Mouse (Mus musculus): ENCODE results near the gene Xlr3a. TPM values are rescaled to one million over a fixed set of nuclear protein-coding genes. Genes with fewer than 3 reads are reported as not detected.
"Not testable (repeated sequence)": the region's sequence is repeated elsewhere in the genome, so short reads cannot be mapped to it uniquely, and the experiment has no call there.

The Xlr3a gene
- total RNA-seq (2014; rRNA removed) (5.8 and 8.3 TPM in 2 replicates), polyA plus RNA-seq (2012; rRNA removed) (1.4 TPM in 1 of 2 replicates, not detected in the other)

DNA sequence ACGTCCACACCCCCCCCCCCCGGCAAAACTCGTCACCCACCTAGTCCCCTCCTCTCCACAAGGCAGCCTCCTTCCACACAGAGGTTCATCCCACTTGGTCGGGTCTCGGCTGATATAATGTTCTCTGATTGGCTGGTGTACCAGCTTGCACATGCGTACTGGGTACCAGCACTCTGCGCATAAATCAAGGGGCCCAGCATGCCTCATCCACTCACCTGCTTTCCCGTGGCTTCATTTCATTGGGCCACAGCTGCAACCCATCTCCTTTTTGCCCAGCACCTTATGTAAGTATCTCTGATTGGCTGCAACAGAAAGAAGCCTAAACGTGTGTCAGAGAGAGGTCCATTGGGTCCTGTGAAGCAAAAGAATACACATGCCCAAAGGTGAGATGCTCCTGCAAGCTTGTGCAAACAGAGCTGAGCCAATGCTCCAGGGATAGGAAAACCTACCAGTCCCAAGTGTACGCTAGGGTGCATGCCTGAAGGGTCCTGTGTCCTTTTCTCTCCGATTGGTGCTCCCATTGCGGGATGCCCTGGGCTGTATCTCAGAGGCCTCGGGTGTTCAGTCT, at the start of gene Xlr3a:
TSS of gene Xlr3a (minus strand) at position 155 of the 568 bp plus-strand sequence.
- DNase-seq (ENCODE audit: extremely low read depth, low read depth, low spot score): peak; percentile 55
- 65% methylated on average over 13 of the region's 13 CpGs for WGBS
- not testable (repeated sequence) for H3K27ac ChIP-seq (replicated peaks; ENCODE audit: insufficient read depth, low read depth, low read length)

DNA sequence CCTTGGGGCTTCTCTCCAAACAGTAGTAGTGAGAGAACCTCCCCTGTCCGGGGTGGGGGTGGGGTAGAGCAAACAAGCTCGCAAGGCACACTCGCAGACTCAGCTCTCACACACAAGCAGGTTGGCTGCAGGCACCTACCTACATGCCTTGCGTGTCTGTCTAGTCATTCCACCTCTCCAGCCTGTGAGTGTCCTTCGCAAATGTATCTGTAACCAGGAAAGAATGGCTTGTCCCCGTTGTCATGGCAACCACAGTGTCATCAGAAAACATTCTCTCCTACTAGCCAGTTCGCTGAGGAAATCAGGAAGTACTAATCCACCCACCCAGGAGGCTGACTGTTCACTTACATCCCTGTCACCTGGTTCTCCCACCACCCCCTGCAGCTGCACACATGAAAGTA, 46.3 kb upstream of the Xlr3a start:
- H3K4me3 ChIP-seq (ENCODE audit: insufficient read depth, low read depth, low read length); H3K79me2 ChIP-seq (ENCODE audit: control insufficient read depth, insufficient read depth, low read length): not testable (repeated sequence)
- WGBS: no CpG with 5 or more reads among the region's 7 CpGs

More for the DNA sequence above, at the start of gene Xlr3a:
- H3K4me1 ChIP-seq (ENCODE audit: control insufficient read depth, insufficient read depth, low read length); H3K36me3 ChIP-seq (ENCODE audit: control insufficient read depth, insufficient read depth, low read length); H3K79me2 ChIP-seq (ENCODE audit: control insufficient read depth, insufficient read depth, low read length); H3K4me3 ChIP-seq (ENCODE audit: insufficient read depth, low read depth, low read length); H3K9ac ChIP-seq (ENCODE audit: low read depth, low read length); H3K27me3 ChIP-seq (ENCODE audit: control insufficient read depth, insufficient read depth, low read length): not testable (repeated sequence)

DNA sequence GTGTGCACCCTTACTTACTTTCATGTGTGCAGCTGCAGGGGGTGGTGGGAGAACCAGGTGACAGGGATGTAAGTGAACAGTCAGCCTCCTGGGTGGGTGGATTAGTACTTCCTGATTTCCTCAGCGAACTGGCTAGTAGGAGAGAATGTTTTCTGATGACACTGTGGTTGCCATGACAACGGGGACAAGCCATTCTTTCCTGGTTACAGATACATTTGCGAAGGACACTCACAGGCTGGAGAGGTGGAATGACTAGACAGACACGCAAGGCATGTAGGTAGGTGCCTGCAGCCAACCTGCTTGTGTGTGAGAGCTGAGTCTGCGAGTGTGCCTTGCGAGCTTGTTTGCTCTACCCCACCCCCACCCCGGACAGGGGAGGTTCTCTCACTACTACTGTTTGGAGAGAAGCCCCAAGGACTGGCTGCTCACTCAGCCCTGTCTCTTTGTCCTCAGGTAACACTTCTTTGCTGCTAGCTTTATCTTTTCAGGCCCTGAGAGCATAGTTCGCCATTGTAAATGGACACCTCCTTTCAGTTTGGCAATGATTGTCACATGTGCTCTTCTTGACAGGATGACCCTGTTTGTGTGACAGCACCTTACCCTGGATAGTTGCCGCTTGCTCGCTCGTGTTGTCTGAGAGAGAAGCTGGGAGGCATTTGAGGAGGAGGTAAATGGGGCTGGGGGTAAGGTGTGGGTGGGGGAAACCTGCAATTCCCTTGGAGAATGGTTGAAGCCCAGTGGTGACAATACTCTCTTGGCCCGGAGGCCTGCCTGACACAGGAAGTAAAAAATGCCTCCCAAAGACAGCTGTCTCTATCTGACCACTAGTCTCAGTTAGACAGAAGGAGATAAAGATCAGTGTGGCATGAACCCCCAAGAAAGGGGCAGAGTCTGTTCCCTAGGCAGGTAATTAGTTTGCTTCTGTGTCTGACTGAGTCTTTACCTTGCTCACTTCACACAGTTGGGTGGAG, 26.2 kb upstream of the Xlr3a start:
- not testable (repeated sequence) for H3K36me3 ChIP-seq (ENCODE audit: control insufficient read depth, insufficient read depth, low read length); H3K79me2 ChIP-seq (ENCODE audit: control insufficient read depth, insufficient read depth, low read length); H3K4me1 ChIP-seq (ENCODE audit: control insufficient read depth, insufficient read depth, low read length); H3K27ac ChIP-seq (replicated peaks; ENCODE audit: insufficient read depth, low read depth, low read length); H3K27me3 ChIP-seq (ENCODE audit: control insufficient read depth, insufficient read depth, low read length); H3K4me3 ChIP-seq (ENCODE audit: insufficient read depth, low read depth, low read length); H3K9ac ChIP-seq (ENCODE audit: low read depth, low read length); DNase-seq (ENCODE audit: extremely low read depth, low read depth, low spot score)
- WGBS: no CpG with 5 or more reads among the region's 12 CpGs

More for the DNA sequence above, 46.3 kb upstream of the Xlr3a start:
- DNase-seq (ENCODE audit: extremely low read depth, low read depth, low spot score); H3K27ac ChIP-seq (replicated peaks; ENCODE audit: insufficient read depth, low read depth, low read length); H3K36me3 ChIP-seq (ENCODE audit: control insufficient read depth, insufficient read depth, low read length); H3K27me3 ChIP-seq (ENCODE audit: control insufficient read depth, insufficient read depth, low read length); H3K9ac ChIP-seq (ENCODE audit: low read depth, low read length); H3K4me1 ChIP-seq (ENCODE audit: control insufficient read depth, insufficient read depth, low read length): not testable (repeated sequence)

DNA sequence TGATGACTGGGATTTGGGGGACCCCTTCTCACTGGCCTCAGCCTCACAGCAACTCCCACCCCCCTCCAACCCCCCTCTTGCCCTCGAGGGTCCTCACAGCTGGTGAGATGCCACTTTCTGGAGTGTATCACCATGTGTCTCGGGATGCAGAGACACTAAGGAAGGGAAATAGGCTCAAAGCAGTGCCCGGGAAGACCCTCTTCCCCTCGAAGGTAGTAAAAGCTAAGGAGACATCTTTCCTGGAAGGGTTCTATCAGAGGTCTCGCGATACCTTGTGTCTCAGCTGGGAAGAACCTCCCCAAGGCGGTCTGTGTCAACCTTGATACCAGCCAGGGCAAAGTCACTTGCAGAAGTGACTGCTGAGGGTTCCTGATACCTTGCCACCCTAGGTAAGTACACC, 19.9 kb upstream of the Xlr3a start, which contains the start of gene Gm14685:
TSS of gene Gm14685 (plus strand) at position 301 of the 400 bp plus-strand sequence.
- not testable (repeated sequence) for H3K4me3 ChIP-seq (ENCODE audit: insufficient read depth, low read depth, low read length); H3K9ac ChIP-seq (ENCODE audit: low read depth, low read length); H3K27ac ChIP-seq (replicated peaks; ENCODE audit: insufficient read depth, low read depth, low read length); H3K27me3 ChIP-seq (ENCODE audit: control insufficient read depth, insufficient read depth, low read length); H3K36me3 ChIP-seq (ENCODE audit: control insufficient read depth, insufficient read depth, low read length); H3K4me1 ChIP-seq (ENCODE audit: control insufficient read depth, insufficient read depth, low read length); H3K79me2 ChIP-seq (ENCODE audit: control insufficient read depth, insufficient read depth, low read length); DNase-seq (ENCODE audit: extremely low read depth, low read depth, low spot score)
- no CpG with 5 or more reads among the region's 7 CpGs for WGBS

DNA sequence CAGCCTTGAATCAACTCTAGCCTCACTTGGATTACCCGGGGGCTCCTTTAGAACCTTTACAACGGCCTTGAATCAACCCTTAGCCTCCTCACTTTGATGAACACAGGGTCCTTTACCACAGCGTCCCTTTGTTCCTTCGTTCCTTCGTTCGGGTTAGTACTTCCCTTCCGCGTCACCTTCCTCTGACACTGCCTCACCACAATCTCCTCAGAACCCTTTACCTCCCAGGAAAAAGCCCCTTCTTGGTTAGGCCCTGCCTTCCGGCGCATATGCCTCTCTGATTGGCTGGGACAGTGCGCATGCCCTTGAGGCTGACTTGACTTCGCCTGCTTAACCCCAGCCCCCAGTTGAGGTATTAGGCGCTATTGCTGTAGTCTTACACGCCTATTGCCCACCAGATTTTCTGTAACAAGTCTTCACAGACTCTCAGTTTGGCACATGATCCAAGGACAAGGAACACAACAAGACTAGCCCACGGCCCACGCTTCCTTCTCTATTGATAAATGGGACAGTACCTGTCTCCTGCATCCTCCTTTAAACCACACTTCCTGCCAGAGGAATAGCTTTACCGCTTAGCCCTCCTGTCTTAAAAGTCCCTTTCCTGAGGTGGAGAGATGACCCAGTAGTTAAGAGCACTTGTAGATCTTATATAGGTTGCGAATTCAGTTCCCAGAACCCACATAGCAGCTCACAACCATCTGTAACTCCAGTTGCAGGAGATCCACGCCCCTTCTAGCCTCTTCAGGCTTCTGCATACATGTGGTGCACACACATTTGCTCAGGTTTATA, 14.4 kb downstream of the Xlr3a start, which contains the start of gene Xlr4a:
TSS of gene Xlr4a (minus strand) at position 212 of the 789 bp plus-strand sequence.
- H3K4me3 ChIP-seq (ENCODE audit: insufficient read depth, low read depth, low read length); H3K36me3 ChIP-seq (ENCODE audit: control insufficient read depth, insufficient read depth, low read length); H3K27ac ChIP-seq (replicated peaks; ENCODE audit: insufficient read depth, low read depth, low read length); H3K79me2 ChIP-seq (ENCODE audit: control insufficient read depth, insufficient read depth, low read length); H3K9ac ChIP-seq (ENCODE audit: low read depth, low read length); H3K27me3 ChIP-seq (ENCODE audit: control insufficient read depth, insufficient read depth, low read length); H3K4me1 ChIP-seq (ENCODE audit: control insufficient read depth, insufficient read depth, low read length); DNase-seq (ENCODE audit: extremely low read depth, low read depth, low spot score): not testable (repeated sequence)
- WGBS: 77% methylated on average over 19 of the region's 19 CpGs

DNA sequence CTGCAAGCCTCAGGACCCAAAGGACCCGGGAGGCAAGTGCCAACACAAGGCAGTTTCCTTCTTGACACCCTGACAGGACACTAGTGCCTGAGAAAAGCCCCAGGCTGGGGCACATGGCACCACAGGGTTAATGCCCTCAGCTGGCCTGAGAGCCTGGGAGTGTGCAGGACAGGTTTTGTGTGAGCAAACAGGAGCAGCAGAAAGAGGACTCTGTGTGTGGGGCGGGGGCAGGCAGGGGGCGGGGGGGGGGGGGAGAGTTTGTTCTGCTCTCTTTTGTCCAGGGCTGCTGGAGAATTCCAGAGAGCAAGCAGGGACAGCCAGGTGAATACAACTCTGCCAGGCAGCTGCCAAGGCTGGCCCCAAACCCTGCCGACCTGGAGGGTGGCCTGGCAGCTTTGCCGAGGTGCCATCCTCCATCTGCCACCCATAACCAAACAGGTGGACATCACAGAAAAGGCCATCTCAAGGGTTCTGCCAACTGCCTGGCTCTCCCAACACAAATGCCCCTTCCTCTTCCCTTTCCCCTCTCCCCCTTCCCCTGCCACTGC, 30.1 kb downstream of the Xlr3a start:
- not testable (repeated sequence) for H3K27me3 ChIP-seq (ENCODE audit: control insufficient read depth, insufficient read depth, low read length); H3K27ac ChIP-seq (replicated peaks; ENCODE audit: insufficient read depth, low read depth, low read length); H3K36me3 ChIP-seq (ENCODE audit: control insufficient read depth, insufficient read depth, low read length); H3K9ac ChIP-seq (ENCODE audit: low read depth, low read length); DNase-seq (ENCODE audit: extremely low read depth, low read depth, low spot score); H3K79me2 ChIP-seq (ENCODE audit: control insufficient read depth, insufficient read depth, low read length); H3K4me3 ChIP-seq (ENCODE audit: insufficient read depth, low read depth, low read length); H3K4me1 ChIP-seq (ENCODE audit: control insufficient read depth, insufficient read depth, low read length)
- 40% methylated on average over 2 of the region's 5 CpGs for WGBS

Measured in liver, adult 2 months (tissue).